Mouse (Mus musculus) forebrain, embryonic 14.5 days (tissue): ENCODE measurements at regions not wholly inside any gene's neighbourhood (a gene's known extent, or its start where the extent isn't known, plus 50 kb on each side); places are given as distances from the start of the nearest gene placed in this dataset.

Experiments used
- ATAC-seq: fragments of 200-750 bp; cut with Nextera tagmentation; 2 replicates; pipeline ENCODE4 v1.8.0; 2017; ENCODE audit warnings: mild to moderate bottlenecking, moderate library complexity
- DNase-seq: peaks from one replicate; pipeline ENCODE4 v3.0.0-alpha.2; 2015; ENCODE audit warnings: low spot score
- H3K27ac ChIP-seq: fragments of 300-500 bp; sonication (generic); 2 replicates; pipeline ENCODE4 v1.5.1; 2014; ENCODE audit warnings: low read depth, mild to moderate bottlenecking, control low read depth, low read length, moderate library complexity
- H3K27me3 ChIP-seq: fragments of 300-500 bp; sonication (generic); replicated peaks from 2 replicates; pipeline ENCODE4 v1.6.1; 2014; ENCODE audit warnings: low read length, control low read depth, mixed read lengths; ENCODE audit not compliant: control insufficient read depth, insufficient read depth
- H3K36me3 ChIP-seq: fragments of 300-500 bp; sonication (generic); 2 replicates; pipeline ENCODE4 v1.6.1; 2014; ENCODE audit warnings: low read length, control low read depth; ENCODE audit not compliant: control insufficient read depth, insufficient read depth
- H3K4me1 ChIP-seq: fragments of 300-500 bp; sonication (generic); 2 replicates; pipeline ENCODE4 v1.6.1; 2014; ENCODE audit warnings: antibody characterized with exemption, low read length, control low read depth; ENCODE audit not compliant: control insufficient read depth, insufficient read depth
- H3K4me2 ChIP-seq: fragments of 300-500 bp; sonication (generic); 2 replicates; pipeline ENCODE4 v1.6.1; 2014; ENCODE audit warnings: mild to moderate bottlenecking, control low read depth, low read length
- H3K4me3 ChIP-seq: fragments of 300-500 bp; sonication (generic); 2 replicates; pipeline ENCODE4 v1.5.1; 2014; ENCODE audit warnings: low read depth, low read length, control low read depth
- H3K9ac ChIP-seq: fragments of 300-500 bp; sonication (generic); 2 replicates; pipeline ENCODE4 v1.6.1; 2014; ENCODE audit warnings: mild to moderate bottlenecking, low read length, control low read depth, moderate library complexity
- H3K9me3 ChIP-seq: fragments of 300-500 bp; sonication (generic); replicated peaks from 2 replicates; pipeline ENCODE4 v1.6.1; 2016; ENCODE audit warnings: low read length, control low read depth, mixed read lengths; ENCODE audit not compliant: control insufficient read depth
- WGBS: fragments of 180-500 bp; shearing (Covaris S2); extraction: QIAGEN DNeasy Blood & Tissue Kit; methylation state at CpG from one replicate; pipeline ENCODE4 v1.1.7; 2014; 5-methylcytosine and 5-hydroxymethylcytosine counted together

DNA sequence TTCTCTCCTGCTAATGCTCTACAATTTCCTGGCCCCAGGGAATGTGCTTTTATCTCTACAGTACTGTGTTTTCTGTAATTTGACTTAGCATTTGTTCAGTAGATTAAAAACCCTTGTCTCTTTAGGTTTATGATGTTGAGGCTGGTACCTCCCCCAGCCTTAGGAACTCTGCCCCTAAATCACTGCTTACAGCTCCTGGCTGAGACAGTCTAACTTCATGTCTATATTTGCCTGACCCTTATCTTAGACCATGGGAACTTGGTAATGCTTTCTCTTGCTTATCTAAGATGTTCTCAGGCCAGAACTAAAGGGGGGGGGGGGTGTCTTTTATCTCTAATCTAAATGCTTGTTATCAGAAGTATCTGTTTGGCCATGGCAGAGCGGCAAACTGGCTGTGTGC, 160.1 kb upstream of the Mmadhc start:
- ATAC-seq (no peak), DNase-seq (no peak)
- Histone ChIP-seq H3K36me3 (no peaks in the 10 kb centered on the region), H3K27me3 (no peaks in the 10 kb centered on the region), H3K4me1 (no peaks in the 10 kb centered on the region), H3K27ac (no peak overlapping the region), H3K4me3 (no peak overlapping the region), H3K9me3 (no peaks in the 10 kb centered on the region), H3K4me2 (no peak overlapping the region), H3K9ac (no peak overlapping the region)
- WGBS: 95% methylated on average over 1 of the region's 1 CpGs

DNA sequence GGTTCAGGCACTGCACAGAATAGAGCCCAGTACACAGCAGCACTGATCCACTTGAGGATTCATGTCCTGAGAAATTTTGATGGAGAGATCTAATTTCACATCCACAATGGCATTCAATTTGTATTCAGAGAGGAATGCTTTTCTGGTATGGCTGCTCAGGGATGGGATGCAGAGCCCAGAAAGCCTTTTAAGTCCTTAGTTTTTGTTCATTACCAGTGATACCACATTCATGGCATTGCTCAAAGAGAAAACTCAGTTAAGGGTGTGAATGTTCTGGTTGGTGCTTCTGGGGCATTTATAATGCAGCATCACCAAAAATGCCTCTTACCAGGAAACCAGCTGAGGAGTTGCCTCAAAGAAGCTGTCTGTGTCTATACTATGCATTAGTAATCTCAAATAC, 151.5 kb upstream of the Mmadhc start:
- DNase-seq: no peak

DNA sequence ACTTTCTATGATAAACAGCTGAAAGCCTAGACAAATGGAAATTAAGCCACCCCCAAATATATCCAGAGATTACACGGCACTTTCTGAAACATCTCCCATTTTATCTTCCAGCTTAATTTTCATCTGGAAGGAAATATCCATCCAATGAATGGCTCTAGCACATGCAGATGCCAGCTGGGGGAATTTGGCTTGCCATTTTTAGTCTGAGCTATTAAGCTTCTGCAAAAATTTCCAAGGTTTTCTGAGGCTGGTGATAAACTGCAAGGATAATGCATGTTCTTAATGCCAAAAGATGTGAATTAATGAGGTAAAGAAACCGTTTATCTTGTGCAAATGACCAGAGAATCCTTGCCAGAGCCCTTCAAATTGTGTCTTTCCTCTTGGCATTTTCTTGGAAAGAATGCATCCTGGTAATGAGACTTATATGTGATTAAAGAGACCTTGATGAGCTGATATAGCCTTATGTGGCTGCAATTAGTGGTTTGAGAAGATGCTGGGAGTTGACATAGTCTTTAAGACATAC, 149.4 kb upstream of the Mmadhc start:
- no peak overlapping the region for H3K9ac ChIP-seq
- H3K27me3 ChIP-seq: no peaks in the 10 kb centered on the region
- peak; percentile 58 for DNase-seq
- H3K4me2 ChIP-seq: no peak overlapping the region
- no peak overlapping the region for H3K4me3 ChIP-seq
- WGBS: 43% methylated on average over 2 of the region's 2 CpGs
- H3K27ac ChIP-seq: no peak overlapping the region
- no peaks in the 10 kb centered on the region for H3K9me3 ChIP-seq
- H3K36me3 ChIP-seq: no peaks in the 10 kb centered on the region
- no peaks in the 10 kb centered on the region for H3K4me1 ChIP-seq
- ATAC-seq: peak; percentile 55

More for the DNA sequence above, 151.5 kb upstream of the Mmadhc start:
- Histone ChIP-seq H3K27ac (no peak overlapping the region), H3K9ac (no peak overlapping the region), H3K4me3 (no peak overlapping the region), H3K36me3 (no peaks in the 10 kb centered on the region), H3K27me3 (no peaks in the 10 kb centered on the region), H3K4me1 (no peaks in the 10 kb centered on the region), H3K4me2 (no peak overlapping the region), H3K9me3 (no peaks in the 10 kb centered on the region)
- ATAC-seq: no peak

DNA sequence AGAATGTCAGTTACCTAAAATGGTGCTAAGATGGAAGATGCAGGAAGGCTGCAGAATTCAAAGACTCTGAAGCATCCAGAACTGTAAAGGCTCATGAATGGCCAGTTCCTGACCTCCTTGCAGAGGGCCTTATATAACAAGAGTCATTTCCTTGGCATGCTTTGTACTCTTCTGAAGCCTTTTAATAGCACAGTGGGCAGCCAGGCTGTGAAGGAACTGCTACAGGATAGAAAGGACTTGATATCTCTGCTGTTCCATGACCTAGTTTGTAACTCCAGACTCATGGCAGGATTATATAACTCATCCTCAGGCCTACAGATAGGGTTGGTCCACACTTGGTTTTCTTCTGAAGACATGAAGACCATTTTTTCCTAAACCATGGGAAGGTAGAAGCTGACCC, 143.7 kb upstream of the Mmadhc start:
- no peaks in the 10 kb centered on the region for H3K27me3 ChIP-seq
- H3K27ac ChIP-seq: no peak overlapping the region
- ATAC-seq: no peak
- H3K4me1 ChIP-seq: no peaks in the 10 kb centered on the region
- no peaks in the 10 kb centered on the region for H3K9me3 ChIP-seq
- no peak for DNase-seq
- H3K4me2 ChIP-seq: no peak overlapping the region
- no peak overlapping the region for H3K9ac ChIP-seq
- no peak overlapping the region for H3K4me3 ChIP-seq
- H3K36me3 ChIP-seq: no peaks in the 10 kb centered on the region

DNA sequence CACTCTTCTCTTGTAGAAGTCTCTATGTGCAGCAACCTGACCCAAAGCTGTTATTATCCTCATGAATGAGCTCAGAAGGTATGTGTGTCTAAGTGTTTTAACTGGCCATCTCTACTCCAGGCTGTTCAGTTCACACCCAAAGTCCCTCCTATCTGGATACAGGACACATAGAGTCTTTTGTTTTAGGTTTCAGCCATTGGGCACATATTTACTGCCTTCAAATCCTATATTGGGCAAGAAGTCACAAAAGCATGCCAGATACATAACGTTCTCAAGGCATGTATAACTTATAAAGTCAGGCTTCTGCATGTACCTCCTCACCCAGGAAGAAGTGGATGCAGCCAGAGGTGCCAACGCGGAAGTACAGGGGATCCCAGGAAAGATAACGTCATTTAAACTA, 136.6 kb upstream of the Mmadhc start:
- no peaks in the 10 kb centered on the region for H3K36me3 ChIP-seq
- no peak overlapping the region for H3K4me3 ChIP-seq
- no peaks in the 10 kb centered on the region for H3K9me3 ChIP-seq
- H3K9ac ChIP-seq: no peak overlapping the region
- ATAC-seq (no peak), DNase-seq (no peak)
- no peaks in the 10 kb centered on the region for H3K4me1 ChIP-seq
- H3K4me2 ChIP-seq: no peak overlapping the region
- WGBS: 95% methylated on average over 4 of the region's 4 CpGs
- no peak overlapping the region for H3K27ac ChIP-seq
- no peaks in the 10 kb centered on the region for H3K27me3 ChIP-seq

DNA sequence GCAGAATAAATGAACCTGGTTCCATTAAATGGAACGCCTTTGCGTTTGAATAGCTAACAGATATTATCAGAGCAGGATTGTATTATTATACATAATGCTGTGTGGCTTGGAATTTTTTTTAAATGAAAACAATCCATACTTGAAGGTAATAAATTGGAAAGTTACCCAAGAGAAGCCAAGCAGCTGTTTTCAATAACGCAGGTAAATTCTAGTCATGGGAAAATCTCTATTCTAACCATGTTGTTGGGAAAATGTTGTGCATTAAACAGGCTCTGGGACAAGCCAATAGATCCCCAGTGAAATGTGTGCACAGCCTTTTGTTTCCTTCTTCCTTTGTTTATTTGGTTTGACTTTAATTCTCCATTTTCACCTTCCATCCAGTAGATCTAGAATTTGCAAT, 128.6 kb upstream of the Mmadhc start:
- no peak for ATAC-seq
- H3K9ac ChIP-seq: no peak overlapping the region
- H3K27ac ChIP-seq: no peak overlapping the region
- 94% methylated on average over 3 of the region's 3 CpGs for WGBS
- no peaks in the 10 kb centered on the region for H3K36me3 ChIP-seq
- H3K4me3 ChIP-seq: no peak overlapping the region
- DNase-seq: no peak
- no peak overlapping the region for H3K4me2 ChIP-seq
- H3K9me3 ChIP-seq: no peaks in the 10 kb centered on the region
- no peaks in the 10 kb centered on the region for H3K4me1 ChIP-seq
- no peaks in the 10 kb centered on the region for H3K27me3 ChIP-seq

DNA sequence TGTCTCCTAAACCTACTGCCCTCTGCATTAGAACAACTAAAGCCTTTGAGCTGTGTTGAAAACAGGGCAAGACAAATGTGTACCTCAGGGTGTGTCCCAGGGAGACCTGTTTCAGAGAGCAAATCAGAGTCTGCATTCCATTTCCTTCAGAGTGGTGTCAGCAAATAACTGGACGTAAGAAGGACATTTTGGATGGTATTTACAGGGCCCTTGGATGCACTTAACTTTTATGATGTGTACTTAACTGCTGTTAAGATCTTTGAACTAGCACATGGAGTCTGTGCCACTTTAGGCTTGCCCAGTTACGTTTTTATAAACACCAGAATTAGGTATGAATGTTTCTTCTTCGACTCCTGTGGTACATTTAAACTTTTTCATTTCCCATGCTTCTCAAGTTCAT, 123.0 kb upstream of the Mmadhc start:
- no peak overlapping the region for H3K9ac ChIP-seq
- 87% methylated on average over 3 of the region's 3 CpGs for WGBS
- H3K9me3 ChIP-seq: no peaks in the 10 kb centered on the region
- no peak for ATAC-seq
- H3K36me3 ChIP-seq: no peaks in the 10 kb centered on the region
- DNase-seq: no peak
- H3K4me1 ChIP-seq: no peaks in the 10 kb centered on the region
- H3K4me2 ChIP-seq: no peak overlapping the region
- H3K27ac ChIP-seq: no peak overlapping the region
- no peak overlapping the region for H3K4me3 ChIP-seq
- H3K27me3 ChIP-seq: no peaks in the 10 kb centered on the region

DNA sequence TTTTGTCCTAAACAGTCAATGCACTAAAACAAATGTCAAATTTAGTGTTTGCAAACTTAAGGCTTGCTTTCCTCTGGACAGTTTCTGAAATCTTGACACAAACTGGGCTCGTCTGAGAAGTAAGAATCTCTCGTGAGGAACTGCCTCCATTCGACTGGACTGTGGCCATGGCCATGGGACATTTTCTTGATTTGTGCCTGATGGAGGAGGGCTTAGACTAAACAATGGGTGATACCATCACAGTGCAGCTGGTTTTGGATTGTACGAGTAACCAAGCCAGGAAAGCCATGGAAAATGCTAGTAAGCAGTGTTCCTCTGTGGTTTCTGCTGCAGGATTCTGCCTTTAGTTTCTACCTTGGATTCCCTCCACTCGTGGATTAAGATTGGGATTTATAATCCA, 121.0 kb upstream of the Mmadhc start:
- Histone ChIP-seq H3K36me3 (no peaks in the 10 kb centered on the region), H3K9ac (no peak overlapping the region), H3K9me3 (no peaks in the 10 kb centered on the region), H3K4me3 (no peak overlapping the region), H3K4me1 (no peaks in the 10 kb centered on the region), H3K27me3 (no peaks in the 10 kb centered on the region), H3K4me2 (no peak overlapping the region), H3K27ac (no peak overlapping the region)
- DNase-seq (no peak), ATAC-seq (no peak)
- 87% methylated on average over 5 of the region's 5 CpGs for WGBS

DNA sequence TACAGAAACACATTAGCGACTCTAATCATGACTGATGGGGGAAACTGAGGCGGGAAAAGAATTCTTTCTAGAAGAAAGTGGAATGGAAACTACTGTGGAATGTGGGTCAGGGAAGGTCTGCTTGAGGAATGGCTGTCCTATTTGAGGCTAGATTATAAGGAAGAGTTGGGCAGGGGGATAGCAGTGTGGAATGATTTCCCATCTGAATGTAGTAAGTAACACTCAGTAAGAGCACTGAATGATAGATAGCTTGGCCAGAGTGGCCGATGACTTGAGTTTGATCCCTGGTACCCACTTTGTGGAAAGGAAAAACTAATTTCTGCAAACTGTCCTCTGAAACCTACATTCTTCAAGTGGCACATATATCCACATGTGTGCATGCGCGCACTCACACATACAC, 120.5 kb upstream of the Mmadhc start:
- ATAC-seq: no peak
- Histone ChIP-seq H3K4me1 (no peaks in the 10 kb centered on the region), H3K4me2 (no peak overlapping the region), H3K36me3 (no peaks in the 10 kb centered on the region), H3K27me3 (no peaks in the 10 kb centered on the region), H3K9me3 (no peaks in the 10 kb centered on the region), H3K9ac (no peak overlapping the region), H3K4me3 (no peak overlapping the region), H3K27ac (no peak overlapping the region)
- WGBS: 98% methylated on average over 5 of the region's 5 CpGs
- no peak for DNase-seq

DNA sequence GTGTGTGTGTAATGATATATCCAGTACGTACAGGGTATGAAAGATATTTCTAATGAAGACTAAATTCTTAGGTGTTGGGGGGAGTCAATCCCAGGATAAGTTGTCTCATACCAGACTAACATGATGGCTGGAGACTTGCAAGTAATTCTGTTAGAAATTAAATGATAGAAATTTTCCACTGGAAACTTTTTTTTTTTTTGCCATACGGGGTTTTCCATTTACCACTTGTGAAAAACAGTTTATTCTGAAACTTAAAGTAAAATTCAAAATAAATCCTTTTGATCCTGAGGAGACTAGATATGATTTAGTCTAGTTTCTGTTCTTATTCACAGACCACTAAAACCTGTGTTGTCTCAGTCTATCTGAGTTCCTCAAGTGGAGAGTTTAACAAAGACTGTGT, 119.5 kb upstream of the Mmadhc start:
- WGBS: 96% methylated on average over 2 of the region's 2 CpGs
- H3K27me3 ChIP-seq: no peaks in the 10 kb centered on the region
- no peak overlapping the region for H3K9ac ChIP-seq
- H3K36me3 ChIP-seq: no peaks in the 10 kb centered on the region
- H3K4me3 ChIP-seq: no peak overlapping the region
- H3K27ac ChIP-seq: no peak overlapping the region
- ATAC-seq (no peak), DNase-seq (no peak)
- H3K9me3 ChIP-seq: no peaks in the 10 kb centered on the region
- no peak overlapping the region for H3K4me2 ChIP-seq
- no peaks in the 10 kb centered on the region for H3K4me1 ChIP-seq
